In the genomic region with DNA sequence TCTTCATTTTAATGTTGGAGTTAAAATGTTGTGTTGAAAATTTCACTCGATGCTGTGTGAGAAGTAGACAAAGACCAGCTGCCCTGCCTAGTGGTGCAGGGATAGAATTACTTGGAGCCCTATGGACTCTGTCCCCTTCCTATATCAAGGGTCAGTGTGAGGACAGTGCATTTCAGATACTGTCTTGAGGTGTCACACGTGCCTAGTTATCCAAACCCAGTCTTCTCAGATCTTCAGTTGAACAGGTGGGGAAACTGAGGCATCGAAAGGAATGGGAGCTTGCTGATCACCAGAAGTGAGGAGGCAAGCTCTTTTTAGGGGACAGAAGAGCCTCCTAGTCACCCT, we compare ENCODE assay signal across 31 mouse cellular contexts. TPM values are rescaled to one million over a fixed set of nuclear protein-coding genes. Genes with fewer than 3 reads are reported as not detected.
DNase-seq lines count a peak whose midpoint lies in the region; ATAC-seq and TF ChIP-seq lines count a peak whose summit lies in the region.
"Had no signal": no experiment of that assay in that cellular context is flagged by ENCODE, and none has a peak within 500 bp of the region (broad histone marks: within the 10 kb centered on the region; RNA-seq: fewer than 3 reads in every experiment).

No protein-coding gene starts in this region.

- H3K4me2 ChIP-seq in forebrain, embryonic 16.5 days (ENCODE audit: low read length): no peak overlapping the region
- H3K4me2 ChIP-seq in forebrain, embryonic 11.5 days (ENCODE audit: low read depth, low read length, severe bottlenecking): no peak overlapping the region
- no peak overlapping the region for H3K4me2 ChIP-seq in hindbrain, embryonic 13.5 days
- H3K4me2 ChIP-seq: forebrain, embryonic 15.5 days; heart, embryonic 15.5 days; hindbrain, embryonic 14.5 days; midbrain, embryonic 12.5 days; neural tube, embryonic 15.5 days had no signal

- peaks cover 1% of the 10 kb centered on the region; the same call in 1 of the 2 replicates for H3K4me1 ChIP-seq in forebrain, embryonic 16.5 days (replicated peaks; ENCODE audit: control insufficient read depth, insufficient read depth, low read length)
- H3K4me1 ChIP-seq in forebrain, embryonic 11.5 days (replicated peaks; ENCODE audit: control insufficient read depth, insufficient read depth, low read length): no peaks in the 10 kb centered on the region
- peaks cover 16% of the 10 kb centered on the region for H3K4me1 ChIP-seq in hindbrain, embryonic 13.5 days (replicated peaks)
- H3K4me1 ChIP-seq in hindbrain, embryonic 10.5 days (replicated peaks): peaks cover 19% of the 10 kb centered on the region
- H3K4me1 ChIP-seq: megakaryocyte, embryonic 14.5 days had no signal

- no peaks in the 10 kb centered on the region for H3K36me3 ChIP-seq in forebrain, embryonic 16.5 days (ENCODE audit: control insufficient read depth, insufficient read depth)
- H3K36me3 ChIP-seq in forebrain, embryonic 11.5 days (ENCODE audit: control insufficient read depth, insufficient read depth, low read length): no peaks in the 10 kb centered on the region
- H3K36me3 ChIP-seq in macrophage (ENCODE audit: inconsistent target): no peaks in the 10 kb centered on the region
- no peaks in the 10 kb centered on the region for H3K36me3 ChIP-seq in hindbrain, embryonic 13.5 days
- H3K36me3 ChIP-seq in hindbrain, embryonic 10.5 days: no peaks in the 10 kb centered on the region
- H3K36me3 ChIP-seq: forebrain, embryonic 15.5 days; G1E; heart, embryonic 10.5 days; heart, embryonic 15.5 days; midbrain, embryonic 12.5 days; neural tube, embryonic 15.5 days had no signal

- 72% methylated on average over 3 of the region's 3 CpGs for WGBS in forebrain, embryonic 16.5 days
- WGBS in forebrain, embryonic 11.5 days: 80% methylated on average over 3 of the region's 3 CpGs
- 68% methylated on average over 3 of the region's 3 CpGs for WGBS in macrophage (ENCODE audit: missing documents)
- 86% methylated on average over 3 of the region's 3 CpGs for WGBS in hindbrain, embryonic 13.5 days
- 73% methylated on average over 3 of the region's 3 CpGs for WGBS in hindbrain, embryonic 10.5 days

- TF ChIP-seq CTCF in layer of hippocampus, adult 2 months (conservative IDR thresholded peaks at IDR 0.05): peak; percentile 30; the same call in 1 of the 2 replicates

- no peaks in the 10 kb centered on the region for H3K9me3 ChIP-seq in forebrain, embryonic 16.5 days (ENCODE audit: control insufficient read depth, low read length)
- no peaks in the 10 kb centered on the region for H3K9me3 ChIP-seq in forebrain, embryonic 11.5 days (ENCODE audit: control insufficient read depth, low read length)
- no peaks in the 10 kb centered on the region for H3K9me3 ChIP-seq in hindbrain, embryonic 13.5 days
- no peaks in the 10 kb centered on the region for H3K9me3 ChIP-seq in hindbrain, embryonic 10.5 days
- H3K9me3 ChIP-seq: forebrain, embryonic 15.5 days; G1E; heart, embryonic 10.5 days; heart, embryonic 15.5 days; megakaryocyte, embryonic 14.5 days; midbrain, embryonic 12.5 days; neural tube, embryonic 15.5 days had no signal

- H3K9ac ChIP-seq in forebrain, embryonic 16.5 days (replicated peaks; ENCODE audit: low read depth, low read length): no peak overlapping the region
- H3K9ac ChIP-seq in forebrain, embryonic 11.5 days (ENCODE audit: low read length): no peak overlapping the region
- H3K9ac ChIP-seq in hindbrain, embryonic 13.5 days: no peak overlapping the region
- H3K9ac ChIP-seq: forebrain, embryonic 15.5 days; heart, embryonic 15.5 days; hindbrain, embryonic 14.5 days; liver, embryonic 14.5 days; midbrain, embryonic 12.5 days; neural tube, embryonic 15.5 days had no signal

- peak; percentile 28; the same call in 1 of the 2 replicates for ATAC-seq in forebrain, embryonic 16.5 days
- no peak for ATAC-seq in forebrain, embryonic 11.5 days (replicated peaks; ENCODE audit: low FRiP score)
- ATAC-seq in hindbrain, embryonic 13.5 days (ENCODE audit: low FRiP score): no peak
- ATAC-seq: forebrain, embryonic 15.5 days; intestine, postnatal 0 days had no signal

- no peaks in the 10 kb centered on the region for H3K27me3 ChIP-seq in forebrain, embryonic 16.5 days (replicated peaks; ENCODE audit: control insufficient read depth, insufficient read depth, low read length)
- no peaks in the 10 kb centered on the region for H3K27me3 ChIP-seq in forebrain, embryonic 11.5 days (ENCODE audit: control insufficient read depth, insufficient read depth, low read length)
- H3K27me3 ChIP-seq in hindbrain, embryonic 13.5 days: 0 out of 2 replicates have a peak, but pooled peaks cover 5% of the 10 kb centered on the region
- H3K27me3 ChIP-seq in hindbrain, embryonic 10.5 days (ENCODE audit: insufficient read depth, poor library complexity, severe bottlenecking): no peaks in the 10 kb centered on the region; the same call in 1 of the 2 replicates
- H3K27me3 ChIP-seq: forebrain, embryonic 15.5 days; midbrain, embryonic 12.5 days; neural tube, embryonic 15.5 days had no signal

- no peak for DNase-seq in forebrain, embryonic 11.5 days (ENCODE audit: low spot score)
- DNase-seq in layer of hippocampus, adult 2 months (ENCODE audit: low spot score in 2 of 2): no peak
- no peak for DNase-seq in layer of hippocampus, adult 9-10 months (ENCODE audit: low spot score)
- DNase-seq in hindbrain, embryonic 10.5 days (ENCODE audit: low spot score): no peak
- DNase-seq: adrenal gland, postnatal 10 days; cerebellum, adult 11-12 months; cerebellum, adult 9-11 months; kidney, adult 9 months; kidney, postnatal 14 days; left cerebral cortex, postnatal 4 days; liver; lung, adult 2 months; lung, postnatal 14 days; right cerebral cortex, adult 18-20 months; spleen, adult 18-20 months; thymus, postnatal 14 days had no signal

- no peak overlapping the region for H3K4me3 ChIP-seq in forebrain, embryonic 16.5 days (replicated peaks; ENCODE audit: low read length)
- no peak overlapping the region for H3K4me3 ChIP-seq in forebrain, embryonic 11.5 days (ENCODE audit: low read depth, low read length)
- H3K4me3 ChIP-seq in layer of hippocampus, adult 2 months: no peak overlapping the region
- no peak overlapping the region for H3K4me3 ChIP-seq in macrophage (ENCODE audit: inconsistent target)
- no peak overlapping the region for H3K4me3 ChIP-seq in hindbrain, embryonic 13.5 days
- no peak overlapping the region for H3K4me3 ChIP-seq in hindbrain, embryonic 10.5 days
- H3K4me3 ChIP-seq: forebrain, embryonic 15.5 days; heart, embryonic 10.5 days; heart, embryonic 15.5 days; megakaryocyte, embryonic 14.5 days; midbrain, embryonic 12.5 days; neural tube, embryonic 15.5 days had no signal

- H3K79me2 ChIP-seq in macrophage (ENCODE audit: inconsistent target): no peaks in the 10 kb centered on the region

- H3K27ac ChIP-seq in forebrain, embryonic 16.5 days (ENCODE audit: low read length): no peak overlapping the region
- no peak overlapping the region for H3K27ac ChIP-seq in forebrain, embryonic 11.5 days (ENCODE audit: low read depth, low read length)
- peak overlapping the region; percentile 28 for H3K27ac ChIP-seq in layer of hippocampus, adult 2 months
- peak overlapping the region; percentile 54 for H3K27ac ChIP-seq in macrophage
- H3K27ac ChIP-seq in hindbrain, embryonic 13.5 days: no peak overlapping the region
- H3K27ac ChIP-seq in hindbrain, embryonic 10.5 days: no peak overlapping the region
- H3K27ac ChIP-seq: forebrain, embryonic 15.5 days; heart, embryonic 10.5 days; heart, embryonic 15.5 days; hindbrain, embryonic 14.5 days; liver, embryonic 14.5 days; midbrain, embryonic 12.5 days; neural tube, embryonic 15.5 days had no signal

RNA-seq across cellular contexts. Expression of gene F830045P16Rik, which starts 22.4 kb away (rescaled TPM):
- not detected in 2 replicates for polyA plus RNA-seq in forebrain, embryonic 16.5 days (2015; fragmentation: Nextera tagmentation; extraction: Ambion mirVana)
- polyA plus RNA-seq in forebrain, embryonic 11.5 days (2014; fragmentation: Nextera tagmentation; extraction: Ambion mirVana): not detected in 2 replicates
- under 1 TPM; 0.38 to 0.54 TPM for total RNA-seq in layer of hippocampus, adult 2 months (2021)
- 1 to 10 TPM in 7 of 26 experiments, under 1 TPM in 14, not detected in 5; 0.25 to 2.4 (median 0.87) TPM for total RNA-seq in macrophage (2018; cell fraction: chromatin; rRNA removed)
- total RNA-seq in macrophage (2018; cell fraction: cytosol; rRNA removed): 1 to 10 TPM in 12 of 26 experiments, under 1 TPM in 14; 0.43 to 2.0 (median 0.90) TPM
- total RNA-seq in macrophage (2018; cell fraction: nucleus; rRNA removed): 1 to 10 TPM in 14 of 26 experiments, under 1 TPM in 8, not detected in 4; 0.42 to 3.2 (median 1.1) TPM
- 0.26 to 1.1 TPM (median 0.55 TPM) in 3 replicates for polyA plus RNA-seq in macrophage (2018)
- polyA plus RNA-seq in hindbrain, embryonic 13.5 days (2015; fragmentation: Nextera tagmentation; extraction: Ambion mirVana): not detected in 2 replicates
- polyA plus RNA-seq in hindbrain, embryonic 10.5 days (2016; fragmentation: Nextera tagmentation; extraction: Ambion mirVana): not detected in 2 replicates
- total RNA-seq: adrenal gland, postnatal 10 days; G1E had no signal
- polyA plus RNA-seq: forebrain, embryonic 15.5 days; G1E; heart, embryonic 15.5 days; hindbrain, embryonic 14.5 days; intestine, postnatal 0 days; lung, adult 2 months; midbrain, embryonic 12.5 days; midbrain, postnatal 0 days; neural tube, embryonic 15.5 days; stomach, embryonic 16.5 days had no signal

RNA-seq across cellular contexts. Expression of gene Sirpa, which starts 33.8 kb away (rescaled TPM):
- polyA plus RNA-seq in forebrain, embryonic 16.5 days (2015; fragmentation: Nextera tagmentation; extraction: Ambion mirVana): 30.2 and 34.8 TPM in 2 replicates
- 18.7 and 22.5 TPM in 2 replicates for polyA plus RNA-seq in forebrain, embryonic 11.5 days (2014; fragmentation: Nextera tagmentation; extraction: Ambion mirVana)
- 100 to 1,000 TPM; 279 to 289 TPM for total RNA-seq in layer of hippocampus, adult 2 months (2021)
- 1,000 to 10,000 TPM in 25 of 26 experiments, 100 to 1,000 TPM in 1; 486 to 5,251 (median 2,764) TPM for total RNA-seq in macrophage (2018; cell fraction: chromatin; rRNA removed)
- 1,000 to 10,000 TPM; 1,654 to 2,625 (median 2,091) TPM for total RNA-seq in macrophage (2018; cell fraction: cytosol; rRNA removed)
- 1,000 to 10,000 TPM in 25 of 26 experiments, 100 to 1,000 TPM in 1; 968 to 4,930 (median 3,847) TPM for total RNA-seq in macrophage (2018; cell fraction: nucleus; rRNA removed)
- 1,368 to 2,259 TPM (median 1,677 TPM) in 3 replicates for polyA plus RNA-seq in macrophage (2018)
- polyA plus RNA-seq in hindbrain, embryonic 13.5 days (2015; fragmentation: Nextera tagmentation; extraction: Ambion mirVana): 20.8 and 23.1 TPM in 2 replicates
- polyA plus RNA-seq in hindbrain, embryonic 10.5 days (2016; fragmentation: Nextera tagmentation; extraction: Ambion mirVana): 19.6 and 20.9 TPM in 2 replicates
- polyA plus RNA-seq: G1E had no signal

Comparison
In these comparisons a context has a peak if more than half of its experiments do, and no peak if none do; other contexts are left out.
1. H3K27ac ChIP-seq: peak in layer of hippocampus, adult 2 months (single experiment) and macrophage (single experiment); none in forebrain, embryonic 16.5 days (single experiment), forebrain, embryonic 11.5 days (single experiment), hindbrain, embryonic 13.5 days (single experiment) and hindbrain, embryonic 10.5 days (single experiment).
2. RNA of gene Sirpa, which starts 33.8 kb away (polyA plus RNA-seq): 1,368 to 2,259 TPM in macrophage; 30.2 to 34.8 TPM in forebrain, embryonic 16.5 days, 19.6 to 20.9 TPM in hindbrain, embryonic 10.5 days, 20.8 to 23.1 TPM in hindbrain, embryonic 13.5 days and 18.7 to 22.5 TPM in forebrain, embryonic 11.5 days; every median in the first group is over 10 times any median in the second.